In genomic region chr17:49212918-49213317, GRCm38 (mm10) we compare ENCODE assay signal across 19 mouse cellular contexts.
"Had no signal": no experiment of that assay in that cellular context is flagged by ENCODE, and none has a peak within 500 bp of the region (broad histone marks: within the 10 kb centered on the region; RNA-seq: fewer than 3 reads in every experiment).

No protein-coding gene starts in this region.

- H3K27ac ChIP-seq: kidney, embryonic 15.5 days; left cerebral cortex, adult 2 months; limb, embryonic 12.5 days; limb, embryonic 15.5 days; liver, embryonic 14.5 days; macrophage; neural tube, embryonic 13.5 days had no signal

- H3K36me3 ChIP-seq: kidney, embryonic 15.5 days; limb, embryonic 12.5 days; limb, embryonic 15.5 days; neural tube, embryonic 13.5 days had no signal

- H3K4me3 ChIP-seq: kidney, embryonic 15.5 days; left cerebral cortex, adult 2 months; limb, embryonic 12.5 days; limb, embryonic 15.5 days; neural tube, embryonic 13.5 days had no signal

- H3K4me2 ChIP-seq: kidney, embryonic 15.5 days; limb, embryonic 12.5 days; limb, embryonic 15.5 days; liver, embryonic 11.5 days; lung, embryonic 14.5 days; neural tube, embryonic 13.5 days had no signal

- H3K9me3 ChIP-seq: kidney, embryonic 15.5 days; limb, embryonic 12.5 days; limb, embryonic 15.5 days; neural tube, embryonic 13.5 days had no signal

- ATAC-seq: liver, postnatal 0 days; lung, postnatal 0 days had no signal

- H3K27me3 ChIP-seq: limb, embryonic 12.5 days; limb, embryonic 15.5 days; neural tube, embryonic 13.5 days had no signal

- H3K4me1 ChIP-seq: kidney, embryonic 15.5 days; limb, embryonic 12.5 days; limb, embryonic 15.5 days had no signal

- H3K9ac ChIP-seq: kidney, embryonic 15.5 days; limb, embryonic 12.5 days; limb, embryonic 15.5 days; liver, embryonic 14.5 days; liver, postnatal 0 days; lung, embryonic 14.5 days; neural tube, embryonic 13.5 days had no signal

- DNase-seq: kidney, adult 11 months; kidney, adult 8-10 months; kidney, postnatal 10 days; kidney, postnatal 36 days; layer of hippocampus, postnatal 36 days; liver, postnatal 0 days; lung, embryonic 14.5 days; retina, postnatal 1 day; thymus, adult 18-20 months; thymus, postnatal 36 days had no signal
